Mouse (Mus musculus) testis, adult 2 months (tissue): ENCODE data around the gene Syngr1. TPM values are rescaled to one million over a fixed set of nuclear protein-coding genes. Genes with fewer than 3 reads are reported as not detected.
A peak's percentile ranks its signal among the peaks of the same experiment; 100 is the strongest.

Experiments used
- H3K27ac ChIP-seq: fragments of 200-500 bp; 2 replicates; pipeline ENCODE4 v1.5.1; 2012; ENCODE audit warnings: low read depth, low read length; ENCODE audit not compliant: control insufficient read depth, insufficient read depth
- H3K27me3 ChIP-seq: fragments of 200-500 bp; 2 replicates; pipeline ENCODE4 v1.6.1; 2012; ENCODE audit warnings: mild to moderate bottlenecking, low read length, moderate library complexity; ENCODE audit not compliant: control insufficient read depth, insufficient read depth
- H3K36me3 ChIP-seq: fragments of 200-500 bp; 2 replicates; pipeline ENCODE4 v1.6.1; 2012; ENCODE audit warnings: mild to moderate bottlenecking, low read length; ENCODE audit not compliant: control insufficient read depth, insufficient read depth
- H3K4me1 ChIP-seq: fragments of 200-500 bp; 2 replicates; pipeline ENCODE4 v1.6.1; 2012; ENCODE audit warnings: low read length; ENCODE audit not compliant: control insufficient read depth, insufficient read depth
- H3K4me3 ChIP-seq: fragments of 200-500 bp; 2 replicates; pipeline ENCODE4 v1.5.1; 2012; ENCODE audit warnings: low read depth, mild to moderate bottlenecking, low read length, moderate library complexity, mixed read lengths; ENCODE audit not compliant: control insufficient read depth
- CTCF ChIP-seq: fragments of 200-500 bp; IDR thresholded peaks from 2 replicates; pipeline ENCODE4 v1.5.1; 2012; ENCODE audit warnings: low read depth, mild to moderate bottlenecking, inconsistent platforms, low read length, moderate library complexity; ENCODE audit not compliant: control insufficient read depth, insufficient read depth, insufficient replicate concordance
- POLR2A ChIP-seq: fragments of 200-500 bp; IDR thresholded peaks from 2 replicates; pipeline ENCODE4 v1.6.1; 2012; ENCODE audit warnings: low read depth, mild to moderate bottlenecking, inconsistent platforms, low read length, moderate library complexity; ENCODE audit not compliant: control insufficient read depth
- polyA plus RNA-seq: library from polyadenylated mRNA; depleted of rRNA; stranded (reverse); fragments of >200 nt; gene quantifications from 2 replicates; pipeline ENCODE4 v1.2.3, GENCODE M21; 2012

Gene Syngr1
- polyA plus RNA-seq, 1 experiment = 8.5 TPM

- H3K27me3 ChIP-seq = no peaks in the 10 kb centered on the region
- H3K4me3 ChIP-seq = peak overlapping the region; percentile 98
- TF ChIP-seq CTCF (peak; percentile 24; the same call in 1 of the 2 replicates), POLR2A (peak; percentile 100)
- peaks cover 2% of the 10 kb centered on the region; the same call in 1 of the 2 replicates for H3K4me1 ChIP-seq
- peaks cover 4% of the 10 kb centered on the region for H3K36me3 ChIP-seq
- peak overlapping the region; percentile 93 for H3K27ac ChIP-seq
Measured at GRCm38 (mm10) chr15:80083276-80083731, 7.8 kb upstream of the Syngr1 start.

- no peak for TF ChIP-seq CTCF
- peak overlapping the region; percentile 98 for H3K4me3 ChIP-seq
- H3K4me1 ChIP-seq = peaks cover 2% of the 10 kb centered on the region; the same call in 1 of the 2 replicates
- H3K27ac ChIP-seq = peak overlapping the region; percentile 93
- peaks cover 4% of the 10 kb centered on the region for H3K36me3 ChIP-seq
- H3K27me3 ChIP-seq = no peaks in the 10 kb centered on the region
Measured at GRCm38 (mm10) chr15:80083740-80084139, 7.4 kb upstream of the Syngr1 start.

GRCm38 (mm10) chr15:80087406-80088012 lies 3.6 kb upstream of the Syngr1 start:
- no peak overlapping the region for H3K27ac ChIP-seq
- TF ChIP-seq POLR2A (no peak), CTCF (no peak)
- H3K4me1 ChIP-seq = peaks cover 11% of the 10 kb centered on the region
- H3K4me3 ChIP-seq = no peak overlapping the region
- H3K36me3 ChIP-seq = no peaks in the 10 kb centered on the region
- H3K27me3 ChIP-seq = no peaks in the 10 kb centered on the region

- Histone ChIP-seq H3K27ac (no peak overlapping the region), H3K36me3 (no peaks in the 10 kb centered on the region), H3K4me3 (no peak overlapping the region), H3K27me3 (no peaks in the 10 kb centered on the region), H3K4me1 (peaks cover 11% of the 10 kb centered on the region)
- TF ChIP-seq CTCF (peak; percentile 76; the same call in 1 of the 2 replicates), POLR2A (no peak)
Measured at GRCm38 (mm10) chr15:80088637-80089036, 2.5 kb upstream of the Syngr1 start.

- H3K36me3 ChIP-seq = no peaks in the 10 kb centered on the region
- H3K4me3 ChIP-seq = no peak overlapping the region
- H3K27ac ChIP-seq = no peak overlapping the region
- TF ChIP-seq POLR2A (no peak), CTCF (no peak)
- peaks cover 11% of the 10 kb centered on the region for H3K4me1 ChIP-seq
- no peaks in the 10 kb centered on the region for H3K27me3 ChIP-seq
Measured at GRCm38 (mm10) chr15:80090155-80090554, 979 bp upstream of the Syngr1 start.

GRCm38 (mm10) chr15:80090741-80091120 lies 403 bp upstream of the Syngr1 start:
- H3K27me3 ChIP-seq = no peaks in the 10 kb centered on the region
- H3K4me1 ChIP-seq = peaks cover 11% of the 10 kb centered on the region
- H3K4me3 ChIP-seq = peak overlapping the region; percentile 88
- no peak for TF ChIP-seq POLR2A
- no peak for TF ChIP-seq CTCF
- no peak overlapping the region for H3K27ac ChIP-seq
- H3K36me3 ChIP-seq = no peaks in the 10 kb centered on the region

GRCm38 (mm10) chr15:80092041-80092441 lies 907 bp downstream of the Syngr1 start:
- no peak overlapping the region for H3K4me3 ChIP-seq
- no peaks in the 10 kb centered on the region for H3K36me3 ChIP-seq
- H3K27me3 ChIP-seq = no peaks in the 10 kb centered on the region
- no peak overlapping the region for H3K27ac ChIP-seq
- peaks cover 11% of the 10 kb centered on the region for H3K4me1 ChIP-seq
- TF ChIP-seq POLR2A = no peak
- TF ChIP-seq CTCF = no peak
